Mouse (Mus musculus) testis, adult 2 months (tissue): ENCODE measurements around the gene Gm20388. TPM values are rescaled to one million over a fixed set of nuclear protein-coding genes. Genes with fewer than 3 reads are reported as not detected.

Experiments used
- H3K27ac ChIP-seq: fragments of 200-500 bp; 2 replicates; pipeline ENCODE4 v1.5.1; 2012; ENCODE audit warnings: low read depth, low read length; ENCODE audit not compliant: control insufficient read depth, insufficient read depth
- H3K27me3 ChIP-seq: fragments of 200-500 bp; 2 replicates; pipeline ENCODE4 v1.6.1; 2012; ENCODE audit warnings: mild to moderate bottlenecking, low read length, moderate library complexity; ENCODE audit not compliant: control insufficient read depth, insufficient read depth
- H3K36me3 ChIP-seq: fragments of 200-500 bp; 2 replicates; pipeline ENCODE4 v1.6.1; 2012; ENCODE audit warnings: mild to moderate bottlenecking, low read length; ENCODE audit not compliant: control insufficient read depth, insufficient read depth
- H3K4me1 ChIP-seq: fragments of 200-500 bp; 2 replicates; pipeline ENCODE4 v1.6.1; 2012; ENCODE audit warnings: low read length; ENCODE audit not compliant: control insufficient read depth, insufficient read depth
- H3K4me3 ChIP-seq: fragments of 200-500 bp; 2 replicates; pipeline ENCODE4 v1.5.1; 2012; ENCODE audit warnings: low read depth, mild to moderate bottlenecking, low read length, moderate library complexity, mixed read lengths; ENCODE audit not compliant: control insufficient read depth
- CTCF ChIP-seq: fragments of 200-500 bp; IDR thresholded peaks from 2 replicates; pipeline ENCODE4 v1.5.1; 2012; ENCODE audit warnings: low read depth, mild to moderate bottlenecking, inconsistent platforms, low read length, moderate library complexity; ENCODE audit not compliant: control insufficient read depth, insufficient read depth, insufficient replicate concordance
- POLR2A ChIP-seq: fragments of 200-500 bp; IDR thresholded peaks from 2 replicates; pipeline ENCODE4 v1.6.1; 2012; ENCODE audit warnings: low read depth, mild to moderate bottlenecking, inconsistent platforms, low read length, moderate library complexity; ENCODE audit not compliant: control insufficient read depth
- polyA plus RNA-seq: library from polyadenylated mRNA; depleted of rRNA; stranded (reverse); fragments of >200 nt; gene quantifications from 2 replicates; pipeline ENCODE4 v1.2.3, GENCODE M21; 2012

Gm20388 gene
- polyA plus RNA-seq, 1 experiment, result 5.6 TPM

DNA sequence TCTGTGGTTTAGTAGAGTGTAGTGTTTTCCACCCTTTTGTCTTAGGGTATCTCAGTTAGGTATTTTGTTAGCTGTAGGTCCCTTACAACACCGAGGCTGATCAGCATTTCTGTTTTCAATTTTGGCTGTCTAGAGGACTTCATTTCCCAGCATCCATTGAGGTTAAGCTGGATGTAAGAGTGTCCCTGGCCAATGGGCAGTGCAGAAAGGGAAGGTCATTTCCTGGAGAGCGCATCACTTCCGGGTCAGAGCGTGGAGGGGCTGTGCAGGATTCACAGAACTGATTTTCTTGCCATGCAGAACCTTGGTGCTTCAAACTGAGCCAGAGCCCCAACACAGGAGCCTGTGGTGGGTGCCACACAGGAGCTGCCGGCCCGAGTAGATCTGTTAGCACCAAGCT, 1017.4 kb downstream of the Gm20388 start:
- Histone ChIP-seq H3K4me1 (no peaks in the 10 kb centered on the region), H3K36me3 (no peaks in the 10 kb centered on the region), H3K27me3 (no peaks in the 10 kb centered on the region), H3K27ac (no peak overlapping the region), H3K4me3 (no peak overlapping the region)
- no peak for TF ChIP-seq CTCF
- no peak for TF ChIP-seq POLR2A

GRCm38 (mm10) chr8:120934596-120934995, 1024.0 kb downstream of the Gm20388 start:
- TF ChIP-seq POLR2A, result no peak
- no peak for TF ChIP-seq CTCF
- Histone ChIP-seq H3K27ac (no peak overlapping the region), H3K36me3 (no peaks in the 10 kb centered on the region), H3K4me1 (no peaks in the 10 kb centered on the region), H3K27me3 (no peaks in the 10 kb centered on the region), H3K4me3 (no peak overlapping the region)

- H3K4me3 ChIP-seq, result no peak overlapping the region
- H3K27ac ChIP-seq, result no peak overlapping the region
- H3K4me1 ChIP-seq, result no peaks in the 10 kb centered on the region
- no peaks in the 10 kb centered on the region for H3K27me3 ChIP-seq
- TF ChIP-seq POLR2A, result no peak
- no peak for TF ChIP-seq CTCF
- H3K36me3 ChIP-seq, result no peaks in the 10 kb centered on the region
Measured at GRCm38 (mm10) chr8:120936685-120937084, 1026.0 kb downstream of the Gm20388 start.

DNA sequence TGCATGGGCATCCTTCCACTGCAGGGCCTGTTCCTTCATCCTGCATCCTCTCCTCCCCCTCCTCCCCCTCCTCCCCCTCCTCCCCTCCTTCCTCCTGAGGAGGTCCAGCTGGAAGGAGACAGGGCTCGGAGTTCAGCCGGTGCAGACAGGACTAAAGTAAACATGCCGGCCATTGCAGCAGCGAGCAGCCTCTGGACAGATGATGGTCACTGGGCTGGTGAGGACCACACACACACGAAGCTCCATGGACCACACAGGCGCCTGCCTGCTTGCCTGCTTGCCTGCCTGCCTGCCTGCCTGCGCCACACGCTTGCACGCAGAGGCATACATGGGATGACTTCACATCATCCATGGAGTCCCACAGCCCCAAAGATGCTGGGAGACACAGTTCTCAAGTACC, 1026.8 kb downstream of the Gm20388 start:
- TF ChIP-seq CTCF (no peak), POLR2A (no peak)
- Histone ChIP-seq H3K4me3 (no peak overlapping the region), H3K27me3 (no peaks in the 10 kb centered on the region), H3K36me3 (no peaks in the 10 kb centered on the region), H3K4me1 (no peaks in the 10 kb centered on the region), H3K27ac (no peak overlapping the region)

- TF ChIP-seq POLR2A (no peak), CTCF (no peak)
- Histone ChIP-seq H3K27ac (no peak overlapping the region), H3K4me1 (no peaks in the 10 kb centered on the region), H3K36me3 (no peaks in the 10 kb centered on the region), H3K27me3 (no peaks in the 10 kb centered on the region), H3K4me3 (no peak overlapping the region)
Measured at GRCm38 (mm10) chr8:120940287-120940686, 1029.6 kb downstream of the Gm20388 start.

DNA sequence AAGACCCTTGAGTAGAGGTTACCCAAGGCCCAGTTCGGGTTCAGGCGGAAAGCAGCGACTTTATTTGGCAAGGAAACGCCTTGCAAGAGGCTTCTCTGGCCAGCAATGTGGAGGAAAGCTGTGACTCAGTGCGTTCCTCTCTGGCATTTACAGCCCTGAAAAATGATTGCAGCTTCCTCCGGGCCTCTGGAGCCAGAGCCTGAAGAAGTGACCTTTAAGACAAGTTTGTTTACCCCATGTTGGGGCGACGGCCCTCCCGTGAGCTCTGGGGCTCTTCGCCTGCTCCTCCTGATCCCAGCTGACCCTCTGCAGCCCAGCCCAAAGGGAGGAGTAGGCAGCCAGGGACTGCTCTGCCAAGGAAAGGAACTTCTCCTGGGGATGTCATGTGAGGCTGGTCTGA, 1036.6 kb downstream of the Gm20388 start:
- TF ChIP-seq POLR2A (no peak), CTCF (no peak)
- Histone ChIP-seq H3K27me3 (no peaks in the 10 kb centered on the region), H3K27ac (no peak overlapping the region), H3K4me3 (no peak overlapping the region), H3K36me3 (no peaks in the 10 kb centered on the region), H3K4me1 (no peaks in the 10 kb centered on the region)

- Histone ChIP-seq H3K4me3 (no peak overlapping the region), H3K4me1 (no peaks in the 10 kb centered on the region), H3K36me3 (no peaks in the 10 kb centered on the region), H3K27ac (no peak overlapping the region), H3K27me3 (no peaks in the 10 kb centered on the region)
- TF ChIP-seq CTCF (no peak), POLR2A (no peak)
Measured at GRCm38 (mm10) chr8:120948050-120948595, 1037.5 kb downstream of the Gm20388 start.
